Mouse (Mus musculus) brain, embryonic 18.5 days (tissue): ENCODE data around the gene Adipoq.

Experiments used
- DNase-seq: peaks from one replicate; pipeline ENCODE4 v3.0.0-alpha.2; 2012; ENCODE audit warnings: low read depth, low spot score

The Adipoq gene

DNA sequence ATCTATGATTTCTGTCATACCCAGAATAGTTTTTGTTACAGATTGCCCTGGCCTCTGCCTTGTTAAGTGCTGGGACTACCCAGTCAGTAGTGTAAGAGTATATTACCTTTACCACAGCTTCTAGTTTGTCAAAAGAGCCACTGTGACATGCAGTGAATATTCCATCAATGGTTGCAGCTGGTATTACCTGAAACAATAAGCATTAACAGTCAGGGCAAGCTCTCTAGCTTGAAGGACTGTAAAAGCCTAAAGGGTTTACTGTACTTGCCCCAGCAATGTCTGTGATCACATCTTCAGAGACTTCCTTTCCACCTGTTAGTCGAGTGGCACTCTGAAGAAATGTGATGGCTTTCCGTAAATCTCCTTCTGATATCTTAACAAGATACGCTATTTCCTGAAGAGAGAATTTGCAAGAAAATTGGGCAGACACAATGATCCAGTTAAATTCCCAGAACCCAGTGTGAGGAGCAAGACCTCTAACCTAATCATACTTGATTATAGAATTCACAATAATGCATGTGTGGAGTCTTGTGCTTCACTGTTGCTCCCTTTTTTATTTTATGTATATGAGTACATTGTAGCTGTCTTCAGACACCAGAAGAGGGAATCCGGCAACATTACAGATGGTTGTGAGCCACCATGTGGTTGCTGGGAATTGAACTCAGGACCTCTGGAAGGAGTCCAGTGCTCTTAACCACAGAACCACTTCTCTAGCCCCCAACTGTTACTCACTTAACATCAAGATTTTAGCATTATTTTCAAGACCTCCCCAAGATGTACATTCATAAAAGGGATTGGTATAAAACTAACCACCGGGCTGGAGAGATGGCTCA, 31.8 kb upstream of the Adipoq start:
- DNase-seq = no peak

DNA sequence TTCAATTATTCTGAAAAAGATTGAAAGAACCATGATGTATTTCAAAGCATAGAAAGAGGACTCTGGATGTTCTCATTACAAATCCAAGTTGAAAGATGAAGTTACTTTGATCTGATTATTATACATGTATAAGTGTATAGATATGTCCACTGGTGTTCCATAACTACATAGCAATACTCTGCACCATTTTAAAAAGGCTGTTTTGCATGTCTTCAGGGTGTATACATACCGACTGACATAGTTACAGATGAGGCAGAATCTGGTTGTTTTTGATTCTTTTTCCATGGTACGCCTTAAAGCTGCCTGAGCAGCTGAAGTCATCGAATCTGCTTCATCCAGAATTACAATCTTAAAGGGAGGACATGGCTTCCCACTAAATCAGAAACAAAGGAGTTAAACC, 30.9 kb upstream of the Adipoq start:
- DNase-seq = no peak

DNA sequence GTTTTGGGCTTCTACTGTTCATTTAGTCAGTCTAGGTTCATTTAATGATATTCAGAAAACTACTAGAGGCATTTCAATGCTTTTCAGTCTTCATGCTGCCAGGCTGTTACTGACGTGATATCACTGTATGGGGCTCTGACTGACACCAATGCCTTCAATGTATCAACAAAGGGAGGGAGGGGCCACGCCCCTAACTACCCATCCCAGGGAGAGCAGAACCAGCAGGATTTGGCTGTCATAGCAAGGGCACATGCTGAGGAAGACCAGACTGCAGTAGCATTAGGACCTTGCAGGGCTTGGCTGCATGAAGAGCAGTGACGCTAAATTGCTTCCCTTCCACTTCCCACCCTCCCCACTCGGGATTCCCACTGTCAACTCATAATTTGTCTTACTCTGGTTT, 29.2 kb upstream of the Adipoq start:
- DNase-seq = no peak

- no peak for DNase-seq
Observed at GRCm38 (mm10) chr16:23122446-23122845, 23.9 kb upstream of the Adipoq start.

DNA sequence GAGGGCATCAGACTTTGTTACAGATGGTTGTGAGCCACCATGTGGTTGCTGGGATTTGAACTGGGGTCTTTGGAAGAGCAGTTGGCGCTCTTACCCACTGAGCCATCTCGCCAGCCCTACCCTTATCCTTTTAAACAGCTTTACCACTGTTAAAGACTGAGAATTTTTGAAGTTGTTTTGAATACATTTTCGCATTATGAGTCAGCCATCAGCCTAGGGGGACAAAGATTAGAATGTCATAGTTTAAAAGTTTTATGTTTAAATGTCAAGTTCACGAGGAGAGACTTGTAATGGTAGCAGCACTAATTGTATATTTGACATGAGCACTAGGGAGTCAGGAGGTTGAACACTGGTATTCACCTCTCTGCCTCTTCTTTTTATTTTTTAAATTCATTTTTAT, 23.2 kb upstream of the Adipoq start:
- DNase-seq = no peak

- no peak for DNase-seq
Observed at GRCm38 (mm10) chr16:23124398-23124797, 21.9 kb upstream of the Adipoq start.

DNA sequence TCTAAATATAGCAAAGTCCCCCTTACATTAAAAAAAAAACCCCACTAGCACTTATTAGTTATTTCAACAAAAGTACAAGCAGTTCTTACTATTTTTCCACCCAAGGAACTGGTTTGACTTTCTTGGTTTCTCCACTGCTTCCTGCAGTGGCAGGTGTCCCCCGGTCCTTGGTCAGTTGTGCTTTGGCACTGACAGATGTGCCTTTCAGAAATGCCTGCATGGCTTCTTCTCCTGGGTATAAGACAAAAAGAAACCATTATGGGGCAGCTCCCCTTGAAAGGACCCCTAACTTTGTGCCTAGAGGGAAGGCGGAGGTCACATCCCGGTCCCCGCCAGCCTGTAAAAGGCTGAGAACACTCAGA, 19.0 kb upstream of the Adipoq start:
- DNase-seq = no peak

- DNase-seq = peak; percentile 76
Observed at GRCm38 (mm10) chr16:23127673-23128375, 18.5 kb upstream of the Adipoq start, which contains the start of gene Rfc4. Gene Rfc4, minus strand, starts transcription at chr16:23127737.

- DNase-seq = no peak
Observed at GRCm38 (mm10) chr16:23130303-23130702, 16.0 kb upstream of the Adipoq start.

DNA sequence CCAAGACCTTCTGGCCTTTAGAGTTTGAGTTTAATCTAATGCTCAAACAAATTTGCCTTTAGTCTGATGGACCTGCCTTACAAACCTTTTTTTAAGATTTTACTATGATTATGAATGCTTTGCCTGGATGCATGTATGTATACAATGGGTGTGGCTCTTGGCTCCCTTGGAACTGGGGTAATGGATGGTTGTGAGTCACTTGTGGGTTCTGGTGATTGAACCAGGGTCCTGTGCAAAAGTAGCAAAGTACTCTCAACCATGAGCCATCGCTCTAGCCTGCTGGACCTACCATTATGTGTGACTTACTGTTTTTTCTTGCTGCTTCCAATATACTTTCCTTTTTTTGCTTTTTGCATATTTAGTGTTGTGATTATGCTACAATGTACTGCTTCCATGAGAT, 14.0 kb upstream of the Adipoq start:
- no peak for DNase-seq

DNA sequence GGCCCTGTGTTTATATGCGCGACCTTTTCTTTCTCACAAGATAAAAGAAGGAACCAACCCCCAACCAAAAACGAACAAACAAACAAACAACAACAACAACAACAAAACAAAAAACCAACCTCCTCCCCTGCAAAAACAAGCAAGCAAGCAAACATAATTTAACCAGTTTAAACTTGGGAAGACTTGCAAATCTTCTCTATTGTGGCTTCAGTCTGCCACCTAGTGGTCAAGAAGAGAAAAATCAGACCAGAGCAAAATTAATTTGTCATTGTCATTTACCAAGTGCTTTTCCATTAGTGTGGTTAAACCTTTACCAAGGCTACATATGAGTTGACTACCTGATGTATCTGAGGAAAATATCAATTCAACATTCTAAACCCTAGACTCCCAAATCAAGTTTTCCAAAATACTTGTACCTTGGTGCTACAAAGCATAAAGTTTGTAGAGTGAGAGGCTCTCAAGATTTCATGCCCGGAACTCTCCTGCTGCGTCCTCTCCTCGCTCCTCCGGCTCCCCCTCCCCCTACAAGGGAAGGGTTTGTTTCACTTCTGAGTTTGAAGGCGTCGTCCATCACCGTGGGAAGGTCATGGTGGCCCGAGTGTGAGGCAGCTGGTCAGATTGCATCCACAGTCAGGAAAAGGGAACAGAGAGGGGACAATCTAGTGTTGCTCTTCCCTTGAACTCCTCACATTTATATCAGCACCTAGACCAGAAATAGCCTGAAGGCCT, 10.8 kb upstream of the Adipoq start:
- DNase-seq = peak; percentile 14

- DNase-seq = no peak
Observed at GRCm38 (mm10) chr16:23136406-23136970, 9.8 kb upstream of the Adipoq start.

GRCm38 (mm10) chr16:23140911-23141310, 5.4 kb upstream of the Adipoq start:
- no peak for DNase-seq

GRCm38 (mm10) chr16:23144326-23144725, 2.0 kb upstream of the Adipoq start:
- DNase-seq = no peak

DNA sequence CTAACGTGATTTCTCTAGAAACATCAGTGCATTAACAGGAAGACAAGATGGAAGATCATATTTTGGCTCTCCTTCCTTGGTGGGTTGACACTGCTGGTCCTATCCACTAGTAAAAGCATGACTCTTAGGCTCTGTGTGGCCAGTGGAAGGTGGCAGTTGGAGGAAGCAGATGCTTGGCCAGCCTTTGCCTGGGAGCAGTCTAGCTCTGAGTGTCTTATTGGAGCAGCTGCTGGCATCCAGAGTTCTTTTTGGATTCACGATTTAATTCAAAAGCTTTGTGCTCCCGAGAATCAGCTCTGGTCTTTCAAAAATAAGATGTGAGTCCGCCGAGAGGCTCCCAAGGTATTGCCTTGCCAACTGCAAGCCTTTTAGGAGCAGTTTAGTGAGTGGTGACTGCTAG, 1.1 kb upstream of the Adipoq start:
- no peak for DNase-seq

- DNase-seq = no peak
Observed at GRCm38 (mm10) chr16:23148936-23149335, 2.6 kb downstream of the Adipoq start.

- DNase-seq = no peak
Observed at GRCm38 (mm10) chr16:23149396-23149795, 3.1 kb downstream of the Adipoq start.

- DNase-seq = no peak
Observed at GRCm38 (mm10) chr16:23151423-23151822, 5.1 kb downstream of the Adipoq start.

DNA sequence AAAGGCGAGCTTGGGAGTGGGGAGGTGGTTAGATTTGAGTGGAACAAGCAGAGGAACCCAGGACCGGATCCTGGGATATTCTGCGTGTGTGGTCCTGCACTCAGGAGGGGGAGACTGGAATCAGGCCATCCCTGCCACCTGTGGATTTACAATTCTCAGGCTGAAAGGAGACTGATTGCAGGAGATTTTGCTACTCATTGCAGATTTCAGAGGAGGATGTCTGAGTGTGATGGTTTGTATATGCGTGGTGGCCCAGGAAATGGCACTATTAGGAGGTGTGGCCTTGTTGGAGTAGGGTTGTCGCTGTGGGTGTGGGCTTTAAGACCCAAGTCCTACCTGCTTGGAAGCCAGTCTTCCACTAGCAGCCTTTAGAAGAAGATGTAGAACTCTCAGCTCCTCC, 7.9 kb downstream of the Adipoq start:
- DNase-seq = no peak

GRCm38 (mm10) chr16:23157013-23157412, 10.7 kb downstream of the Adipoq start:
- DNase-seq = no peak

DNA sequence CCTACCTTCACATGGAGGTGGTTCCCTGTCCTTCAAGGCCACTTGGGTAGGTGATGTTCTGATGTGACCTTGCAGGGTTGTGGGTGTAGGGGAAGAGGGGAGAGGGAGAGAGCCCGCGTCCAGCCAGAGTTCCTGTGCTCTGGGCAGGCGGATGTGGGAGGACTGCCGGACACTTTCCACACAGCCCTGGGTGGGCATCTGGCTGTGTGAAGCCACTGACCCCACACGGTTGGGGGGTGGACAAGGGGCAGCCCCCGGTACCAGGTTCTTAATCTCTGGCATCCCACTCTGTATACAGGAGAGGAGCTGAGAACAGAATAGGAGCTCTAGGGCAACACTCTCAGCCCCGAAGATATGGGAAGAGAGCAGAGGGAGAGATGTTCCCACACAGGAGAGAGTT, 12.0 kb downstream of the Adipoq start:
- no peak for DNase-seq

DNA sequence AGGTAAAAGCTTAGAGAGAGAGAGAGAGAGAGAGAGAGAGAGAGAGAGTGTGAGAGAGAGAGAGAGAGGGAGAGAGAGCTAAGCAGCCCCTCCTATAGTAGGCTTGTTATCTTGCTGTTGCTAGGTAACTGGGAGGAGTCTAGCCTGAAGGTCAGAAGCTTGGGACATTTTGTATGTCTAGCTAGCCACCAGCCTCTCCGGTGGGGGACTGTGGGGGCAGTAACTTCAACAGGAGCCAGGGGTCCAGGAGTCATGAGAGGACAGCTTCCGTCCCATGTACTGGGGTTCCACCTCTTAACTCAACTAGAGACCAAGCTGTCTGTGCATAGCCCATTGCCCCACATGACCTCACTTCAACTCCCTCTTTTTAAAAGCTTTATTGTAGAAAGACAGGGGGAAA, 12.6 kb downstream of the Adipoq start:
- DNase-seq = no peak
